Mouse (Mus musculus): ENCODE results near the gene Snph. TPM values are rescaled to one million over a fixed set of nuclear protein-coding genes. Genes with fewer than 3 reads are reported as not detected.

Gene Snph
- total RNA-seq, 1 experiment = 0.18 TPM

DNA sequence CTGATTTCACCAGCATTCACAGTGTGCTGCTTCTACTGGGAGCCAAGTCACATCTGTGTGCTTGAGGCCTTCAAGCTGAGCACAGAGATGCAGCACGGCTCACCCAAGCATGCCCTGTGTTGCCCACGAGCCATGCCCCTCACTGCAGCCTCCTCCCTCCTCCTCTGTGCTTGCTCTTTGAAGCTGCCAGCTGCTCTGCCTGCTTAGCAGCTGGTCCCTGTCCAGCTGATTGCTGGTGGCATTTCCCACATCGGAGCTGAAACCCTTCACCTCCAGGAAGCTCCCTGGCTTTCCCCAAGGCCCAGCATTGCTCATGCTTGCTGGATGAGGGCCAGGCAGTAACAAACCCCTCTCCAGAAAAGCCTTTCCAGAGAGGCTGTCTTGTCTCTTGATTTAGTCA, 22.4 kb downstream of the Snph start:
- Histone ChIP-seq H3K4me1 (ENCODE audit: control insufficient read depth in 2 of 2, insufficient read depth in 2 of 2, low read length in 2 of 2, poor library complexity in 1 of 2) (peaks cover 0 to 6% of the 10 kb centered on the region in 2 experiments; a peak in 1 of 4 replicates), H3K9ac (ENCODE audit: insufficient read depth, low read depth, low read length, poor library complexity, severe bottlenecking) (no peak overlapping the region), H3K4me3 (ENCODE audit: insufficient read depth in 1 of 2, low read depth in 1 of 2, low read length in 2 of 2, poor library complexity in 1 of 2, severe bottlenecking in 1 of 2) (no peak overlapping the region), H3K27ac (ENCODE audit: insufficient read depth, low read depth, low read length, poor library complexity, severe bottlenecking) (no peak overlapping the region), H3K36me3 (ENCODE audit: control insufficient read depth, insufficient read depth, low read length, poor library complexity, severe bottlenecking) (no peaks in the 10 kb centered on the region), H3K9me3 (ENCODE audit: control insufficient read depth, insufficient read depth, low read depth, low read length) (no peaks in the 10 kb centered on the region)
- TF ChIP-seq CHD2 (IDR thresholded peaks at IDR 0.05; ENCODE audit: low read depth, low read length) (no peak), MAFK (IDR thresholded peaks at IDR 0.05; ENCODE audit: insufficient read depth, low read depth, low read length) (no peak), HCFC1 (IDR thresholded peaks at IDR 0.05; ENCODE audit: borderline replicate concordance, insufficient read depth, low read length) (no peak), ZC3H11A (IDR thresholded peaks at IDR 0.05; ENCODE audit: borderline replicate concordance, low read depth, low read length) (no peak)
- DNase-seq (ENCODE audit: low read depth, low spot score) = no peak
- in situ Hi-C loops (cut with MboI; ENCODE audit: low sequenced_read_pairs in 2 of 2, unreplicated experiment in 2 of 2) = no loop called here

DNA sequence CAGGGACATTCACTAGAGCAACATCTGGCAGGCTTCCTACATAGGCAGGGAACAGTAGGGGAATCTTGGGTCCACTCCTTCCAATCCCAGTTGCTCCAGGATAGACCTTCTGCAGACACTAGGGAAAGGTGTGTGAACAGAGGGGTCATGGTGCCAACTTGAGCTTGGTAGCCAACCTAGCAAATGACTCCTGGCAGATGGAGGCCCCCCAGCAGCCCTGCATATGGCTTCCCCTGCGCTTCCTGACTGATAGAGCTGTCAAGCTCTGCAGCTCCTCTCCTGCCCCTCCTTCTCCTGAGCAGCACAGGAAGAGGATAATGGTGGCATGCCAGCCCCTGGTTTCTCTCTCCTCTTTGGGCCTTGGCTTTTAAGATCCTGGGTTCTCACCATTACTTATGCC, 24.0 kb downstream of the Snph start:
- no peaks in the 10 kb centered on the region for H3K36me3 ChIP-seq (ENCODE audit: control insufficient read depth, insufficient read depth, low read length, poor library complexity, severe bottlenecking)
- H3K9me3 ChIP-seq (ENCODE audit: control insufficient read depth, insufficient read depth, low read depth, low read length) = no peaks in the 10 kb centered on the region
- H3K4me1 ChIP-seq (ENCODE audit: control insufficient read depth in 2 of 2, insufficient read depth in 2 of 2, low read length in 2 of 2, poor library complexity in 1 of 2) = peaks cover 0 to 6% of the 10 kb centered on the region in 2 experiments; a peak in 1 of 4 replicates
- H3K9ac ChIP-seq (ENCODE audit: insufficient read depth, low read depth, low read length, poor library complexity, severe bottlenecking) = no peak overlapping the region
- no peak overlapping the region for H3K27ac ChIP-seq (ENCODE audit: insufficient read depth, low read depth, low read length, poor library complexity, severe bottlenecking)
- no peak for DNase-seq (ENCODE audit: low read depth, low spot score)
- TF ChIP-seq MAFK (IDR thresholded peaks at IDR 0.05; ENCODE audit: insufficient read depth, low read depth, low read length) = no peak
- no peak for TF ChIP-seq HCFC1 (IDR thresholded peaks at IDR 0.05; ENCODE audit: borderline replicate concordance, insufficient read depth, low read length)
- no peak for TF ChIP-seq ZNF384 (IDR thresholded peaks at IDR 0.05; ENCODE audit: low read depth, low read length)
- TF ChIP-seq ZC3H11A (IDR thresholded peaks at IDR 0.05; ENCODE audit: borderline replicate concordance, low read depth, low read length) = no peak
- no peak overlapping the region for H3K4me3 ChIP-seq (ENCODE audit: insufficient read depth in 1 of 2, low read depth in 1 of 2, low read length in 2 of 2, poor library complexity in 1 of 2, severe bottlenecking in 1 of 2)
- in situ Hi-C loops (cut with MboI; ENCODE audit: low sequenced_read_pairs in 2 of 2, unreplicated experiment in 2 of 2) = no loop called here

DNA sequence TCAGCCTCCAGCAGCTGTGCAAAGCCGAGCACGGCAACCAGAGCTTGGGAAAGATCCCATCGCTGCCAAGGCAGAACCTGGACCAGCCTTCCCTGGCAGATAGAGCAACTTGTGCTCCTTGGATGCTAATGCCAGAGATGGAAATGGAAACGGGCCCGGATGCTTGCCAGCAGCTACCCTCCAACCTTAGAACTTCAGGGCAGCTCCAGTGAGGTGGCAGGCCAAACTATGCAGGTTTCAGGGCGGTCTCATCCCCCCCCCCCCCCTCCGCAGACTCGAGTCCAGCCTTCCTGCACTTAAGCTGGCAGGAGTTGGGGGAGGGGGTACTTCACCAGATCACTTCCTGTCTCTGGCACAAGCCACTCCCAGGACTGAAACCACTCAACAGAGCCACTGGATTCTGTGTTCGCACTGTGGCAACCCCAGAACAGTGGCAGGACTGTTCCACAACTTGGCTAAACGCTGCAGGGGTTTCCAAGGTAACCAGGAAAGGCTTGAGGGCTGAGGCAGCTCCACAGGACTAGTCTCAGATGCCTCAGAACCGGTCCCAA, 26.9 kb downstream of the Snph start:
- in situ Hi-C loops (cut with MboI; ENCODE audit: low sequenced_read_pairs in 2 of 2, unreplicated experiment in 2 of 2) = no loop called here
- Histone ChIP-seq H3K9me3 (ENCODE audit: control insufficient read depth, insufficient read depth, low read depth, low read length) (no peaks in the 10 kb centered on the region), H3K27ac (ENCODE audit: insufficient read depth, low read depth, low read length, poor library complexity, severe bottlenecking) (no peak overlapping the region), H3K4me3 (ENCODE audit: insufficient read depth in 1 of 2, low read depth in 1 of 2, low read length in 2 of 2, poor library complexity in 1 of 2, severe bottlenecking in 1 of 2) (peak overlapping the region in 1 of 2 experiments; percentile 3; a peak in 1 of 4 replicates), H3K9ac (ENCODE audit: insufficient read depth, low read depth, low read length, poor library complexity, severe bottlenecking) (no peak overlapping the region), H3K4me1 (ENCODE audit: control insufficient read depth in 2 of 2, insufficient read depth in 2 of 2, low read length in 2 of 2, poor library complexity in 1 of 2) (peaks cover 0 to 6% of the 10 kb centered on the region in 2 experiments; a peak in 1 of 4 replicates), H3K36me3 (ENCODE audit: control insufficient read depth, insufficient read depth, low read length, poor library complexity, severe bottlenecking) (no peaks in the 10 kb centered on the region)
- no peak for TF ChIP-seq MAFK (IDR thresholded peaks at IDR 0.05; ENCODE audit: insufficient read depth, low read depth, low read length)
- no peak for TF ChIP-seq CHD2 (IDR thresholded peaks at IDR 0.05; ENCODE audit: low read depth, low read length)
- TF ChIP-seq ZC3H11A (IDR thresholded peaks at IDR 0.05; ENCODE audit: borderline replicate concordance, low read depth, low read length) = no peak
- TF ChIP-seq HCFC1 (IDR thresholded peaks at IDR 0.05; ENCODE audit: borderline replicate concordance, insufficient read depth, low read length) = no peak
- TF ChIP-seq ZNF384 (IDR thresholded peaks at IDR 0.05; ENCODE audit: low read depth, low read length) = no peak
- DNase-seq (ENCODE audit: low read depth, low spot score) = no peak

DNA sequence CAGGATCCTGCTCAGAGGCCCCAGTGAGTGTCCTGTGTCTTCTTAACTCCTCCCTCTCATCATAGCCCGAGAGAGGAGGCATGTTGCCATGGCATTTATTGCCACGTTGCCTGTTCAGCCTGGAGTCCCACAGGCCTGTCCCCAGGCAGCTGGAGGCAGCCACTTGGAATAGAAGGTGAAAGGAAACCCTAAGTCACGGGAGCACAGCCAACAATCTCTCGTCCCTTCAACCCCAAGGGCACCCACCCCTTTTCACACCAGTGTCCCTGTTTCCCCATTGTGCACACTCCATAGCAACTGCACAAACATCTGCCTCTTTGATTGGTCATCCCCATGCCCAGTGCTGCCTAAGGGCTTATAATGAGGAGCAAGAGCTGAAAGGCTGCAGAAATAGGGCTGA, 28.8 kb downstream of the Snph start:
- DNase-seq (ENCODE audit: low read depth, low spot score) = no peak
- no peaks in the 10 kb centered on the region for H3K9me3 ChIP-seq (ENCODE audit: control insufficient read depth, insufficient read depth, low read depth, low read length)
- in situ Hi-C loops (cut with MboI; ENCODE audit: low sequenced_read_pairs in 2 of 2, unreplicated experiment in 2 of 2) = no loop called here
- no peak overlapping the region for H3K27ac ChIP-seq (ENCODE audit: insufficient read depth, low read depth, low read length, poor library complexity, severe bottlenecking)
- TF ChIP-seq ZC3H11A (IDR thresholded peaks at IDR 0.05; ENCODE audit: borderline replicate concordance, low read depth, low read length) = no peak
- no peak for TF ChIP-seq MAFK (IDR thresholded peaks at IDR 0.05; ENCODE audit: insufficient read depth, low read depth, low read length)
- TF ChIP-seq HCFC1 (IDR thresholded peaks at IDR 0.05; ENCODE audit: borderline replicate concordance, insufficient read depth, low read length) = no peak
- TF ChIP-seq CHD2 (IDR thresholded peaks at IDR 0.05; ENCODE audit: low read depth, low read length) = no peak
- TF ChIP-seq ZNF384 (IDR thresholded peaks at IDR 0.05; ENCODE audit: low read depth, low read length) = no peak
- no peaks in the 10 kb centered on the region for H3K36me3 ChIP-seq (ENCODE audit: control insufficient read depth, insufficient read depth, low read length, poor library complexity, severe bottlenecking)
- no peak overlapping the region for H3K9ac ChIP-seq (ENCODE audit: insufficient read depth, low read depth, low read length, poor library complexity, severe bottlenecking)
- H3K4me3 ChIP-seq (ENCODE audit: insufficient read depth in 1 of 2, low read depth in 1 of 2, low read length in 2 of 2, poor library complexity in 1 of 2, severe bottlenecking in 1 of 2) = no peak overlapping the region
- H3K4me1 ChIP-seq (ENCODE audit: control insufficient read depth in 2 of 2, insufficient read depth in 2 of 2, low read length in 2 of 2, poor library complexity in 1 of 2) = peaks cover 0 to 9% of the 10 kb centered on the region in 2 experiments; a peak in 1 of 4 replicates

Data from ES-E14 (cell line).